Mouse (Mus musculus) megakaryocyte progenitor cell, adult 5-6 weeks (primary cell): ENCODE measurements at regions not wholly inside any gene's neighbourhood (a gene's known extent, or its start where the extent isn't known, plus 50 kb on each side); places are given as distances from the start of the nearest gene placed in this dataset.
"Not testable (repeated sequence)": the region's sequence is repeated elsewhere in the genome, so short reads cannot be mapped to it uniquely, and the experiment has no call there.

Experiments used
- ATAC-seq: replicated peaks from 2 replicates; pipeline ENCODE4 v1.8.0; 2016; ENCODE audit warnings: mild to moderate bottlenecking, moderate TSS enrichment, inconsistent platforms; ENCODE audit not compliant: poor library complexity

DNA sequence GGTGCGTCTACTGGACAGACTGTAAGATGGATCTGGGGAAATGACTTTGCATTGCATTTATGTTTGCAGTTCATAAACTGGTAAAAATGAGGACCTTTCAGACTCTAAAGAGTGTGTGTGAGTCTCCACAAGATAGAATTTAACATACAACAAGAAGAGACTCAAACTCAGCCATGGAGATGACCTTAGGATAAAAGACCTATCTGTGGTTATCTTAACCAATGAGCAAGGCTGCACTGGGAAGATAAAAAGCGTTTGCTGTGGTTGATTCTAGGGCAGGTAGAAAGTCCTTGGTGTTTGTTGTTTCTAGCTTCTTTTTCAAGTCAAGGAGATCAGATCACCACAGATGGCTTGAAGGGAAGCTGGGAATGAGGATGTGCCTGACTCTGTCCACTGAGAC is 130.1 kb upstream of the Max start:
- 0 out of 2 replicates have a peak, but pooled peaks have one; percentile 2 for ATAC-seq

DNA sequence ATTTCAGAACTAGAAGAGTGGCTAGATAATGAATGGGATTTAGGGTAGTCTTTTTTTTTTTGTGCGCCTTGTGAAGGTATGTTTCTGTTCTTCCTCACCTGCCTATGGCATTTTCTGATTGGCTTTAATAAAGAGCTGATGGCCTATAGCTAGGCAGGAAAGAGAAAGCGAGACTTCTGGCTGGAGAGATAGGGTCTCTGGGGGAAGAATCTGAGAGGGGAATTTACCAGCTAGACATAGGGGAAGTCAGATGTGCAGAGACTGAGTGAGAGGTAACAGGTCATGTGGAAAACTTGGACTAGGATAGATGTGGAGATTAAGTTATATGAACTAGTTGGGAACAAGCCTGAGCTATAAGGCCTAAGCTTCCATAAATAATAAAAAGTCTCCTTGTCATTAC is 129.7 kb upstream of the Max start:
- no peak for ATAC-seq

DNA sequence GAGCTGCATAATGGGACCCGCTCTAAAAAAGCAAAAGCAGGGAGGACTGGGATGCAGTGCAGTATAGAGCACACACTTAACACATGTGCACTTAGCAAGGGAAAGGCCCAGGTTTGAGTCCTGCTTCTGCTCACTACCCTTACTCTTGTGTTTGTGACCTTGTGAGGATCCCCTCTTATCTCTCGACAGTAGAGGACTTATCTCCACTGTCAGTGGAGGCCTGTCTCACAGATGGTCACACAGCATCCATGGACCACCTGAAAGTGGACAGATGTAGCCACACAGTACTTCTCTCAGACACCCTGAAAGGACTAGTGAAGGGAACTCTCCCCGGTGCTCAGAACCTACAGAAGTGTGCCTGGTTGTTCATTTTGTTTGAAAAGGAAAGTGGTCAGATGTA is 128.5 kb upstream of the Max start:
- ATAC-seq, result no peak

DNA sequence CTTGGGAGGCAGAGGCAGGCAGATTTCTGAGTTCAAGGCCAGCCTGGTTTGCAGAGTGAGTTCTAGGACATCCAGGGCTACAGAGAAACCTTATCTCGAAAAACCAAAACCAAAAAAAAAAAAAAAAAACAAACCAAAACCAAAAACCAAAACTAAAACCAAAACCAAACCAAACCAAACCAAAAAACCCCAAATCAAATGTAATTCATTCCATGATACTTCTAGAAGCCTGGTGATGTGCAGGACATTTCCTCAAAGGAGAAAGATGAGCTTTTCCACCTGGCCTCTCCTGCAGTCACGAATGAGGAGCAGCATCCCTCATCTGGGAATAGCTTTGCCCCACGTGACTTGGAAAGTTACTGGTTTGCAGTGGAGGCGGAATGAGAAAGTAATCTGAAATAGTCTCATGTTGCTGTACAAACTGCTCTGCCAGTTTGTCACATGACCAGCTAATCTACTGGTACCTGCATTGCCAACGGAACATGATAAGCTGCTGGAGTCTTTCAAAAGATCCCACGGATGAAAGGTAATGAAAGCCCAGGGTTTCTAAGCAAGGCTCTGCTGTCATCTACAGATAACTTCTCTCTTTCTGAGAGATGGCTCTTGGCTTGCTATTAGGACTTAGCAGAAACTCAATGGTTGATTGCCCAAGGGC is 127.8 kb upstream of the Max start:
- ATAC-seq, result peak; percentile 51

DNA sequence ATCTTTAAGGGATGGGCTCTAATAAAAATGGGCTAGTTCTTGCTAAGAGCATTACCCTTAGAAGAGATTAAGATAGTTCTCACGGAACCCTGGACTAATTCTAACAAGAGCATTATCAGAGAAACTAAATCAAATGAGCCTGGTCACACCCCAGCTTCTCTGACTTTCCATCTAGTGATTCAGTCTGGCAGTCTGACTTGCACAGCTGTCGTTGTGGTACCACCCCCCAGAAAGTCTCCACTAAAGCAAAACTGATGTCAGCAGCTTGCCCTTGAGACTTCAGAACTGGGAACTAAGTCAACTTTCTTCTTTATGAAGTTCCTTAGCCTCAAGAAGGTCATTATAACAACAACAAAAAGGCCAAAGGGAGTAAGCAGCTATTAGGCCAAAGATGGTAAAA is 126.5 kb upstream of the Max start:
- ATAC-seq, result no peak

DNA sequence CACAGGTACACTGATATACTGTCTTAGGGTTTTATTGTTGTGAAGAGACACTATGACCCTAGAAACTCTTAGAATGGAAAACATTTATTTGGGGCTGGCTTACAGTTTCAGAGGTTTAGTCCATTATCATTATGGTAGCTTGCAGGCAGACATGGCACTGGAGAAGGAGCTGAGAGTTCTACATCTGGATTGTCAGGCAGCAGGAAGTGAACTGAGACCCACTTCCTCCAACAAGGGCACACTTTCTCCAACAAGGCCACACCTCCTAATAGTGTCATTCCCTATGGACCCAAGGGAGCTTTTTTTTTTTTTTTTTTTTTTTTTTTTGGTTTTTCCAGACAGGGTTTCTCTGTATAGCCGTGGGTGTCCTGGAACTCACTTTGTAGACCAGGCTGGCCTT is 124.9 kb upstream of the Max start:
- not testable (repeated sequence) for ATAC-seq

DNA sequence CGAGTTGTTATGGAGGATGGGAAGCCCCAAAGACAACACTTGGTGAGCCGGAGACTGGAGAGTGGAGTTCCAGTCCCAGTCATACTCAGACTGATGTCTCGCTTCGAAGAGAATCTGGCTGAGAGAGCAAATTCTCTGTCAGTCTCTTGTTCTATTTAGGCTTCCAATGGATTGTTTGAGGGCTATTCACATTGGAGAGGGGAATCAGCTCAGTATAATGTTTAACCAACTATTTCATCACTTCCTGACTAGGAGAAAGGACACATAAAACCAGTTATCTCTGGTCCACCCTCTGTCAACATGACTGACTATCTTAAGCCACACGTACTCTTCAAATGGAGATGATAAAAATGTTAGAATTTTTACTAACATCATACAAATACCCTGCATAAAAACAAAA is 123.9 kb upstream of the Max start:
- ATAC-seq, result peak; percentile 32; the same call in 1 of the 2 replicates

DNA sequence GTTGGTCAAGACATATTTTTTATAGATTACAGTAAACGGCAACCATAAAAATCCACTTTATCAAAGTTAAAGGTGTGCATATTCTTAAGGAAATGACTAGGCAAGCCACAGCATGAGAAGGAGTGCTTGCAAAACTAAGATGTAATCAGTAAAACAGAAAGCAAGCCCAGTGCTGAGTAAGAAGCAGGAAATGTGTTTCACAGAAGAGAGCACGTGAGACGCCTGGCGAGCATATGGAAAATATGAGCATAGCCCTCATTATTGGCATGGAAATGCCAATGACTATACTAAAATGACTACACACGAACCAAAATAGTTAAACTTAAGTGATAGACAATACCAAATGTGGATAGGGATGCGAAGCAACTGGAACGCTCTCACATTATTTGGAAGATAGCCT is 123.2 kb upstream of the Max start:
- peak; percentile 72 for ATAC-seq

DNA sequence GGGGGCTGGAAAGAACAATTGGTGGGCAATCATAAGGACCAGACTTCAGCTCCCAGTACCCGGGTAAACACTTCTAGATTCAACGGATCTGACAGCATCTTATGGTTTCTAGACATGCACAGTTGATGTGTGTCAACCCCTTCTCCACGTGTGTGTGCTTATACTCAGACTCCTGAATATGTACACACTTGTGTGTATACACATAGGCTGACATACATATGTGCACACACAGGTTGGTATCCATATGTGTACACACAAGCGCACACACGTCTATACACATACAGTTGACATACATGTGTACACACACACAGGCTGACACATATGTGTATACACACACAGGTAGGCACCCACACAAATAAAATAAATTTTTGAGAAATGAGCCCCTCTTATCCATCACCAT is 122.7 kb upstream of the Max start:
- peak; percentile 10; the same call in 1 of the 2 replicates for ATAC-seq

DNA sequence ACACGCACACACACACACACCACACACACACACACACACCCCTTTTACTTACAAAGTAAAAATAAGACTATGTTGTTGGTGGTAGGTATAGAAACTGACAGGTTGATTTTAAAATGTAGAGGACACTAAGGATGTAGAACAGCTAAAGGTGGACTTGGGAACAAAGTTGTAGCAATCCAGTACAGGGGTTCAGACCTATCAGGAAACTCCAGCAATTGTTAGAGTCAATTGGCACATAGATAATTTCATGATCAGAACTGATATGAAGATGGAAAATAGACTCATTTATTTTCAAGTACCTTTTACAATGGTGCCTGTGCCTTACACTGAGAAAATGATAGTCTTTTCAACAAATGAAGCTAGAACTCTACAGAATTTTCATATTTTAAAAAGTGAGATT is 122.3 kb upstream of the Max start:
- ATAC-seq, result no peak

DNA sequence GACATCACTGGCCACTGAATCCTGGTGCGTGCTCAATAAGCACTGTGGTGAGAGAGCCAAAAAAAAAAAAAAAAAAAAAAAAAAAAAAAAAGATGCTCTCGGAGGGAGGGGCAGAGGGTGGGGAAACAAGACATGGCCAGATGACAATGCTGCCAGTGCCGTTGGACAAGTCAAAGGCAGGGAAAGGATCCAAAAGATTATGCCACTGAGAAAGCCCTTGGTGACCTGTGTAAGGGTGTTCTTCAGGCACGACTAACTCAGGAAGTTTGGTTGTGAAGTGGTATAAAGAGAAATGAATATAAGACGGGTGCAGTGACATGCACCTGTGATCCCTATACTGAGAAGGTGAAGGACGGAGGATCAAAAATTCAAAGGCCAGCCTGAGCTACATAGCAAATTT is 121.8 kb upstream of the Max start:
- 0 out of 2 replicates have a peak, but pooled peaks have one; percentile 23 for ATAC-seq

DNA sequence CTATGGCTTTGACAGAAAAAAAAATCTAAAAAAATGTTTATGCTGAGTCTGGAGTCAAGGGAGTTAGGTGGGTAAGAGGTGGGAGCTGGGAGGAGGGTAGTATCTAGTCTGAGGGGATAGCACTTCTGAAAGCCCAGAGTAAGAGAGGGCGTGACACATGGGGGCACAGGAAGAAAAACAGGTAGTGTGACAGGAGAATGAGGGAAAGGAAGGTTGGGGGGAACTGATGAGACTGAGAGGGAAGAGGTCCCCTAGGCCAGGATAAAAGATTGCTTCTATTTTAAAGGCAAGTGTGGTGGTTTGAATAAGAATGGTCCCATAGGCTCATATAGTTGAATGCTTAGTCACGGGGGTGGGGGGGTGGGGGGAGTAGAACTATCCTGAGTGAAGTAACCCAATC is 119.8 kb upstream of the Max start:
- no peak for ATAC-seq

DNA sequence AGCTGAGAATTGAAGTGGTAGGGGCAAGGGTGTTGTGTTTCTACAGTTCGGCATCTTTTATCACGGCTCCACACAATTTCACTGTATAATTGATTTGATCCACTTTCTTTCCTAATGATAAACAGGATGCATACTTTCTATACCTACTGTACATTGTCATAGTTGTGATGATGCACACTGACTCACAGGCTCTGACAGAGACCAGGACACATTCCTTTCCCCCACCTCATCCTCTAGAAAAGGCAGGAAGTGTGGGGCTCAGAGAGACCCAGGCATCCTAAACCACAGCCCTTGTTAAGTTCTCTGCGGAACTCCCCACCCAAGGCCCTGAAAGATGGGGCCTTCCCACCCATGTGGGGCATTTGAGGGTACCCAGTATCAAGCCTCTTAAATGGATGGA is 117.5 kb upstream of the Max start:
- ATAC-seq, result no peak

DNA sequence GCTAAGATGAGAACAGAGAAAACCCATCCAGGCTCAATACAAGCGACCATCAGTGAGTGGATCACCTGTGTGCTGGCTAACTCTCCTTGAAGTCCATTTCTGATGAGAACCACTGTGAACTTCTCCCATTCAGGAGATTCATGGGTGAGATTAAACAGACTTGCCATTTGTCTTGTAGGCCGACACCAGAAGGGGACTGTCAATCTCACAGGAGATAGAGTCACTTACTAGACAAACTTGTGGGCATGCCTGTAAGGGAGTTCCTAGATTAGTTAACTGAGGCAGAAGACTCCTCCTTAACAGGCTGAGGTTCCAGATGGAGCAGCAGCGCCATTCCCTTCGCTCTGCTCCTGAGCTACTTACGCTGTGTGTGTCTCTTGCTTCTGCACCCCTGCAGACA is 114.7 kb upstream of the Max start:
- ATAC-seq, result peak; percentile 37; the same call in 1 of the 2 replicates

DNA sequence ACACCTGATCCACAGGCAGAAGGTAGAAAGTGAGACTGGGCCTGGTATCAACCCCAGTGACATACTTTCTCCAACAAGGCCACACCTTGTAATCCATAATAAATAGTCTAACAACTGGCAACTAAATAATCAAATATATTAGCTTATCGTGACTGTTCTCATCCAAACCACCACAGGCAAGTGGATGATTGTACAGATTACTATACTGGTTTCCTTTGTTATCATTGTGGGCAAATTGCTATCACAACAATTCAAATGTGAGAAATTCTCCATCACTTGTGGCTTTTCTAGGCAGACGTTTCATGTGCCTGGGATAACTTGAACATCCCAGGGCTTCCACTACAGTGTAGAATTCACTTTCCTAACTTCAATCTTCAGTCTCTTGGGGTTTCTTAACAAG is 112.6 kb upstream of the Max start:
- no peak for ATAC-seq

DNA sequence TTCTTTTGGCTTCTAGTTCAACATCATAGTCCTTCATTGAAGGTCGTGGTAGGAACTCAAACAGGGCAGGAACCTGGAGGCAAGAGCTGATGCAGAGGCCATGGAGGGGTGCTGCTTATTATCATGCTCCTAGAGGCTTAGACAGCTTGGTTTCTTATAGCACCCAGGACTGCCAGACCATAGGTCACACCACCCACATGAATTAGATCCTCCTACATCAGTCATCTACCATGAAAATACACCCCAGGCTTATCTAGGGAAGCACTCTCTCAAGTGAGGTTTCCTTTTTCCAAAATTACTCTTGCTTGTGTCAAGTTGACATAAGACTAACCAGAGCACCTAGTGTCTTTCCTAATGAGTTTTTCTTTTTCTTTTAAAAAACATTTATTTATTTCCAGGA is 109.7 kb upstream of the Max start:
- ATAC-seq, result peak; percentile 41

DNA sequence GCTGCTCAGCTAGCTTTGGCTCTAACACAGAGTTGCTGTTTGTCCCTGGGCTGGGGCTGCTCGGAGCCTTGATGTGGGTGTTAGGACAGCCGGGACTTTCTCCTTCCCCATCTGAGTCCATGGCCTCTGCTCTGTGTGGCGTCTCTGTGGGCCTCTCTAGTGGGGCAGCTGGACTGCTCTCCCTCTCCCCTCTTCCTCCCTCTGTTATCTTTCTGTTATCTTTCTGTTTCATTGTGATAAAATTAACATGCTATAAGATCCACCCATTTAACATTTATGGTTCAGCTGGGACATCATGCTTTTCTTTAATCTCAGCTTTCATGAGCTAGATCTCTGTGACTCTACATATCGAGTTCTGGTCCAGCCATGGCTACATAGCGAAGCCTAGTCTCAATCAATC is 105.9 kb upstream of the Max start:
- no peak for ATAC-seq

DNA sequence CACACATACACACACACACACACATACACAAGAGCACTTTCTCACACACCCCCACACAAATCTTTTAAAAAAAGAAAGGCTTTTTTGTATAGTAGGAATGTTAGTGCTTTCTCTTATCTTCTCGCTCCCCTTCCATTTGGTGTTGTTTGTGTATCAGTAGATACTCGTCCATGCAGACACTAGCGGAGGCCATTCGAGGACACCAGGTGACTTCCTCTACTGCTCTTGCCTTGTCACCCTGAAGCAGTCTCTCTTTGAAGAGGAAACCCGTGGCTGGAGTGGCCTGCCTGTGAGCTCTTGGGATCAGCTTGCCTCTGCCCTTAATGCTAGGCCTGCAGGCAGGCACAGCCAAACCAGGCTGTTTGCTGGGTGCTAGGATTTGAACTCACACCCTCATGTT is 105.1 kb upstream of the Max start:
- peak; percentile 79 for ATAC-seq

DNA sequence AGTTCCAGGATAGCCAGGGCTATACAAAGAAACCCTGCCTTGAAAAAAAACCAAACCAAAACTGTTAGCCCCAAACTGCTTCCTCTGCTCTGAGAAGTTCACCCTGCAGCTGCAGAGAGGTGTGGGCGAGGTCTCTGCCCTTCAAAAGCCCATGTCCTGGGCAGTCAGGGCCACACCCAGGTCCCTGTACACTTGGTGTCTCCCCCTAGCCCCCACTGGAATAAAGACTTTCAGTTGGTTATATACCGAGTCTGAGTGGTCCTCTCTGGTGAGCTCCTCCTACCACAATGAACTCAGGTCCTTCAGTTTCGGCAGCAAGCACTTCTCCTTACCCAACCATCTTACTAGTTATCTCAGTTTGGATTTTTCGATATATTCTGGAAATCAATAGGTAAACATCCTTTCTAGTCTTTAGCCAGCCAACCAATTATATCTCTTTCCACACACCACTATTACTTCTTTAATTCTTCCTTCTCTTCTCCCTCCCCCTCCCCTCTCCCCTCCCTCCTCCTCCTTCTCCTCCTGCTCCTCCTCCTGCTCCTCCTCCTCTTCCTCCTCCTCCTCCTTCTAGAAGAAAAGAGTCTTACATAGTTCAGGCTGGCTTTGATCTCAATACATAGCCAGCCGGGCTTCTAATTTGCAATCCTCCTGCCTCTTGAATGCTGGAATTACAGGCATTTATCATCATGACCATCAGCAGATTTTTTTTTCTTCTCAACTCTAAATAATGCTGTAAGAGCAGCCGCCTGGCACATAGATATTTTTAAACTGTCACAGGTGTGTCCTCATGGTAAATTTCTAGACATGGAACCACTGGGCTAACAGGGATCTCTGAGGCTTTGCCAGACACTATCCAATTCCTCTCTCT is 103.9 kb upstream of the Max start:
- peak; percentile 11; the same call in 1 of the 2 replicates for ATAC-seq

DNA sequence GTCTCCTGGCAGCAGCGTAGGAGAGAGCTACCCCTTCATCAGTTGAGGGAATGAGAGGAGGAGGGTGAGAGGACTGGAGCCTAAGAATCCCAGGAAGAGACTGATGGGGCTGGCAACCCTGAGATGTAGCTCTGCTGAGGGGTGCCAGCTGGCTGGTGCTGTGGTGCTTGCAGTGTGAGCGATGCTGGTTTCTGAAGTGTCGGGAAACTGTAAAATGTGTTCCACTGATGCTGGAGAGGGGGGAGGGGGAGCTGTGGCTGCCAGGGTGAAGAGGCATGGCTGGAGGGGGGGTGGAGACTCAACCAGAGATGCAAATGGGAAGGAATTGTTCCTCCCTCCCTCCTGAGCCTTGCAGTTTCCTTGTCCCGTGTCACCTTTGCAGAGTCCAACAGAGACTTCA is 102.0 kb upstream of the Max start:
- ATAC-seq, result no peak

DNA sequence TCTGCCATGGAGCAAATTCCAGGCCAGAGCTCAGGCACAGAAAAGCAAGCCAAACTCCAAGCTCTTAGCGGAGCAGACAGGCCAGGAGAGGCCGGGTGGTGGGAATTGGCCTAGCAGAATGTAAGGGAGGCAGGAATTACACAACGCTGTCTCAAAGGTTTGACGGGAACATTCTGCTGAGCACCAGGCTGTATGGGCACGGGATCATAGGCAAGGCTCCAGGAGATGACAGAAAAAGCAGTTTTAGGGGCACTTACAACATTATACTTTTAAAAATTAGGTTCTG is 99.5 kb upstream of the Max start:
- no peak for ATAC-seq

DNA sequence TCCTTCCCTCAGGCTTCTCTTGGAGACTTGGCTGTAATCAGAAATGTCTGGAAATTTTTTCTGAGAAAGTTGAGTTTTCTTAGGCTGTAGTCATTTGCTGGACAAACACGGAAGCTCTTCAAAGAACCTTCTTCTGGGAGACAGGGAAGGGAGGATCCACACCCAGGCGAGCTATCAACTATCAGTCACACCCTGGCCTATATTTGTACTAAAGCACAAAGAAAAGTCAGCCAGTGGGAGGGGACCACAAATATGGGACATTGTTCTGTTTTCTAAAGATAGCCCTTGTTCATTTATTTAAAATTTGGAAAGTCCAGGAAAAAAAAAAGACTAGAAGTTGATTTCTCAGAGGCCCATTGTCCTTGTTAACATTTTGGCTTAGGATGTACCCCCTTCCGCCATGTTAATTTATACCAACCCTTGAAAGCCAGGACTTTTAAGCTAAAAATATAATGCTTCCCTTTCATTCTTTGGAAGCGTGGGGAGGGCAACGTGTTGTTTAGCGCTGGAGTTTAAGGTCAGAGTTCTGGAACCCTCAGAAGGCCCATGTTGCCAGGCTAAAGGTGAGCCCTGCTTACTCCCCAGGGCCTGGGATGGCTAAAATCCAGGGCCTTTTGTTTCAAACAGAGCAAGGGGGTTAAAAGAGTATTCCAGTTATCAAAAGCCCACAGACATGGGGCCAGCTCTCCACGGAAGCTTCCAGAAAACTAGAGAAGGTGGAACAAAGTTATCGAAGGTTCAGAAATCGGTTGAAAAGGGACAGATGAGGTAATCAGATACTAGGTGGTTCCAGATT is 99.0 kb upstream of the Max start:
- ATAC-seq, result no peak
